Comparison of ENCODE assay signal across 8 mouse cellular contexts in the genomic region with DNA sequence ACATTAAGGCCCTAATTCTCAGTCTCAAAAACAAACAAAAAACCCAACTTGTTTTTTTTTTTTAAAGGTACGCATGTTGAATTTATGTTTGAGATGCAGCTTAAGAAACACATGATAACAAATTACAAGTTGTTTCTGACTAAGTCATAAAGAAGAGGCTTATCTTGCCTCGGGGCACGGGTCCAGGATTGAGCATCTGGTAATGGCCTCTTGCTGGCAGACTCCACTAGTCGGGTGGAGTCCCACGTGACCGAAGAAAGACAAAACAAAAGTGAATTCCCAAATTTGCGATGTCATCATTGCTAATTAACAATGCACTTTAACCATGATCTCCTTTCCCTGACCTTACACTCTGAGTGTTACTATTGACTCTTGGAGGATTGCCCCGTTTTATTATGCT. TPM values are rescaled to one million over a fixed set of nuclear protein-coding genes. Genes with fewer than 3 reads are reported as not detected.
DNase-seq lines count a peak whose midpoint lies in the region; ATAC-seq and TF ChIP-seq lines count a peak whose summit lies in the region.

No protein-coding gene starts in this region.

- no peak overlapping the region for H3K9ac ChIP-seq in heart, embryonic 11.5 days (ENCODE audit: low read depth, low read length)
- no peak overlapping the region for H3K9ac ChIP-seq in MEL (ENCODE audit: control insufficient read depth, low read depth, low read length, poor library complexity, severe bottlenecking)

- no peak for ATAC-seq in heart, embryonic 11.5 days (replicated peaks; ENCODE audit: insufficient number of reproducible peaks, low FRiP score, low TSS enrichment)

- 0 out of 2 replicates have a peak, but pooled peaks cover 3% of the 10 kb centered on the region for H3K4me1 ChIP-seq in heart, embryonic 11.5 days (ENCODE audit: control insufficient read depth, insufficient read depth, low read length)
- peaks cover 8 to 24% of the 10 kb centered on the region in 2 experiments for H3K4me1 ChIP-seq in MEL (ENCODE audit: control insufficient read depth in 1 of 2, insufficient read depth in 2 of 2, low read length in 2 of 2)

- H3K9me3 ChIP-seq in heart, embryonic 11.5 days (replicated peaks; ENCODE audit: control insufficient read depth, low read length) = no peaks in the 10 kb centered on the region
- no peaks in the 10 kb centered on the region for H3K9me3 ChIP-seq in MEL (replicated peaks; ENCODE audit: insufficient read depth, low read length)

- TF ChIP-seq EP300 in MEL (IDR thresholded peaks at IDR 0.05; ENCODE audit: low read depth in 1 of 2, low read length in 2 of 2) = peak in 1 of 2 experiments; percentile 44; a peak in 1 of 4 replicates

- TF ChIP-seq RAD21 in MEL (IDR thresholded peaks at IDR 0.05; ENCODE audit: low read depth, low read length) = no peak

- no peak for TF ChIP-seq CTCF in MEL (IDR thresholded peaks at IDR 0.05 in 2 of 3, conservative IDR thresholded peaks at IDR 0.05 in 1 of 3; ENCODE audit: control insufficient read depth in 1 of 3, insufficient read depth in 1 of 3, low read depth in 2 of 3, low read length in 3 of 3, poor library complexity in 1 of 3, severe bottlenecking in 1 of 3)

- no peak overlapping the region for H3K27ac ChIP-seq in heart, embryonic 11.5 days (ENCODE audit: low read depth, low read length)
- no peak overlapping the region for H3K27ac ChIP-seq in MEL (ENCODE audit: control insufficient read depth, low read depth, low read length)

- no peak overlapping the region for H3K4me2 ChIP-seq in heart, embryonic 11.5 days

- TF ChIP-seq POLR2A in MEL (IDR thresholded peaks at IDR 0.05; ENCODE audit: control insufficient read depth in 1 of 2, insufficient read depth in 1 of 2, low read depth in 1 of 2, low read length in 2 of 2, poor library complexity in 1 of 2) = no peak

- no peaks in the 10 kb centered on the region for H3K27me3 ChIP-seq in heart, embryonic 11.5 days (ENCODE audit: control insufficient read depth, insufficient read depth, low read length)
- H3K27me3 ChIP-seq in MEL (ENCODE audit: control insufficient read depth in 1 of 2, insufficient read depth in 2 of 2, low read length in 2 of 2) = 0 out of 4 replicates have a peak, but pooled peaks cover 0 to 2% of the 10 kb centered on the region in 2 experiments

- no peaks in the 10 kb centered on the region for H3K36me3 ChIP-seq in heart, embryonic 11.5 days (ENCODE audit: control insufficient read depth, insufficient read depth, low read length)
- peaks cover 0 to 13% of the 10 kb centered on the region in 2 experiments; a peak in 2 of 4 replicates for H3K36me3 ChIP-seq in MEL (ENCODE audit: control insufficient read depth in 1 of 2, insufficient read depth in 2 of 2, low read length in 2 of 2)

- peak; percentile 98 for DNase-seq in heart, adult 11 months
- DNase-seq in MEL (ENCODE audit: low read depth, low spot score) = peak; percentile 85
- peak; percentile 84 to 89 for DNase-seq in cerebellum, postnatal 10 days
- DNase-seq in kidney, postnatal 4 days = peak; percentile 74 to 81
- no peak for DNase-seq in frontal cortex, postnatal 36 days (ENCODE audit: low spot score in 2 of 2)
- DNase-seq in embryo, embryonic 9.5 days (ENCODE audit: extremely low spot score) = no peak
- no peak for DNase-seq in retina, embryonic 14.5 days (ENCODE audit: low spot score)

- H3K4me3 ChIP-seq in heart, embryonic 11.5 days (ENCODE audit: low read depth, low read length) = no peak overlapping the region
- H3K4me3 ChIP-seq in MEL (ENCODE audit: control insufficient read depth in 1 of 2, insufficient read depth in 1 of 2, low read depth in 2 of 2, low read length in 2 of 2) = no peak overlapping the region

- H3K79me2 ChIP-seq in MEL (ENCODE audit: control insufficient read depth, insufficient read depth, low read length, poor library complexity) = no peaks in the 10 kb centered on the region

- WGBS in heart, embryonic 11.5 days (ENCODE audit: insufficient replicate concordance) = 75% methylated on average over 8 of the region's 8 CpGs

TF ChIP-seq in MEL, 35 proteins besides CTCF, POLR2A, EP300 and RAD21:
- peak; percentile 76 for TF ChIP-seq RCOR1 (IDR thresholded peaks at IDR 0.05; ENCODE audit: low read depth, low read length)
- peak; percentile 91 for TF ChIP-seq BHLHE40 (IDR thresholded peaks at IDR 0.05; ENCODE audit: borderline replicate concordance, low read depth, low read length)
- no peak for TF ChIP-seq POLR2AphosphoS2 (IDR thresholded peaks at IDR 0.05; ENCODE audit: low read length)
- no peak for TF ChIP-seq UBTF (IDR thresholded peaks at IDR 0.05; ENCODE audit: borderline replicate concordance, insufficient read depth, low read depth, low read length)
- TF ChIP-seq CHD2 (IDR thresholded peaks at IDR 0.05; ENCODE audit: low read length) = no peak
- no peak for TF ChIP-seq MYB (IDR thresholded peaks at IDR 0.05; ENCODE audit: low read depth, low read length)
- peak; percentile 81 for TF ChIP-seq GATA1 (IDR thresholded peaks at IDR 0.05; ENCODE audit: low read depth, low read length)
- TF ChIP-seq MAX (IDR thresholded peaks at IDR 0.05; ENCODE audit: low read length) = peak; percentile 91
- TF ChIP-seq USF2 (IDR thresholded peaks at IDR 0.05; ENCODE audit: borderline replicate concordance in 1 of 2, insufficient read depth in 1 of 2, low read depth in 1 of 2, low read length in 2 of 2) = peak; percentile 29 to 74; a peak in 2 of 4 replicates
- peak; percentile 97 for TF ChIP-seq ETS1 (IDR thresholded peaks at IDR 0.05; ENCODE audit: low read depth, low read length)
- TF ChIP-seq ZMIZ1 (IDR thresholded peaks at IDR 0.05; ENCODE audit: low read depth, low read length) = no peak
- TF ChIP-seq NRF1 (IDR thresholded peaks at IDR 0.05; ENCODE audit: insufficient read depth, low read depth, low read length, poor library complexity, severe bottlenecking) = no peak
- TF ChIP-seq MYC (IDR thresholded peaks at IDR 0.05; ENCODE audit: low read depth, low read length) = peak; percentile 43; the same call in 1 of the 2 replicates
- TF ChIP-seq KAT2A (conservative IDR thresholded peaks at IDR 0.05; ENCODE audit: low read depth, low read length) = no peak
- peak; percentile 47 for TF ChIP-seq TCF12 (IDR thresholded peaks at IDR 0.05; ENCODE audit: low read depth, low read length)
- TF ChIP-seq USF1 (IDR thresholded peaks at IDR 0.05; ENCODE audit: low read depth, low read length) = peak; percentile 95
- no peak for TF ChIP-seq GABPA (IDR thresholded peaks at IDR 0.05; ENCODE audit: low read depth, low read length)
- no peak for TF ChIP-seq HCFC1 (IDR thresholded peaks at IDR 0.05; ENCODE audit: low read depth, low read length)
- peak; percentile 71 for TF ChIP-seq ZNF384 (IDR thresholded peaks at IDR 0.05; ENCODE audit: low read depth, low read length)
- peak; percentile 71; the same call in 1 of the 2 replicates for TF ChIP-seq MXI1 (IDR thresholded peaks at IDR 0.05; ENCODE audit: low read depth, low read length)
- TF ChIP-seq MAZ (IDR thresholded peaks at IDR 0.05; ENCODE audit: low read depth, low read length) = no peak
- no peak for TF ChIP-seq SMC3 (IDR thresholded peaks at IDR 0.05; ENCODE audit: low read depth, low read length)
- no peak for TF ChIP-seq MEF2A (IDR thresholded peaks at IDR 0.05; ENCODE audit: extremely low read depth, insufficient replicate concordance, low read depth, low read length, poor library complexity, severe bottlenecking)
- no peak for TF ChIP-seq E2F4 (IDR thresholded peaks at IDR 0.05; ENCODE audit: borderline replicate concordance, low read depth, low read length)
- no peak for TF ChIP-seq ZKSCAN1 (IDR thresholded peaks at IDR 0.05; ENCODE audit: low read depth, low read length)
- no peak; the same call in 1 of the 2 replicates for TF ChIP-seq MAFK (IDR thresholded peaks at IDR 0.05; ENCODE audit: borderline replicate concordance, low read depth, low read length)
- no peak for TF ChIP-seq NELFE (IDR thresholded peaks at IDR 0.05; ENCODE audit: low read depth, low read length)
- no peak for TF ChIP-seq TAL1 (IDR thresholded peaks at IDR 0.05; ENCODE audit: low read length)
- peak; percentile 74 for TF ChIP-seq SIN3A (IDR thresholded peaks at IDR 0.05; ENCODE audit: low read length)
- TF ChIP-seq TBP (IDR thresholded peaks at IDR 0.05; ENCODE audit: low read depth, low read length) = peak; percentile 60; the same call in 1 of the 2 replicates
- TF ChIP-seq ZC3H11A (IDR thresholded peaks at IDR 0.05; ENCODE audit: low read depth, low read length) = no peak
- TF ChIP-seq JUND (IDR thresholded peaks at IDR 0.05; ENCODE audit: low read depth, low read length) = no peak
- no peak for TF ChIP-seq CHD1 (IDR thresholded peaks at IDR 0.05; ENCODE audit: low read depth, low read length)
- no peak for TF ChIP-seq POLR2AphosphoS5 (IDR thresholded peaks at IDR 0.05; ENCODE audit: borderline replicate concordance, low read depth, low read length)
- TF ChIP-seq ELF1 (IDR thresholded peaks at IDR 0.05; ENCODE audit: low read depth, low read length) = no peak

RNA-seq across cellular contexts. Expression of gene Ggt5, which starts 6.8 kb away (rescaled TPM):
- polyA plus RNA-seq in heart, embryonic 11.5 days (2014; fragmentation: Nextera tagmentation; extraction: Ambion mirVana) = 2.8 and 5.0 TPM in 2 replicates
- total RNA-seq in MEL (2012; rRNA removed) = 0.03 TPM in 1 of 2 replicates, not detected in the other
- under 1 TPM in 1 of 2 experiments, not detected in 1; 0.11 TPM for polyA plus RNA-seq in MEL (2012; ENCODE audit: insufficient read depth in 1 of 2, insufficient read length in 2 of 2, low read depth in 1 of 2, low replicate concordance in 2 of 2, missing spikeins in 1 of 2)

RNA-seq across cellular contexts. Expression of gene Ggt1, which starts 34.6 kb away (rescaled TPM):
- 0.42 and 0.44 TPM in 2 replicates for polyA plus RNA-seq in heart, embryonic 11.5 days (2014; fragmentation: Nextera tagmentation; extraction: Ambion mirVana)
- 0.46 and 1.4 TPM in 2 replicates for total RNA-seq in MEL (2012; rRNA removed)
- 1 to 10 TPM in 1 of 2 experiments, not detected in 1; 3.2 TPM for polyA plus RNA-seq in MEL (2012; ENCODE audit: insufficient read depth in 1 of 2, insufficient read length in 2 of 2, low read depth in 1 of 2, low replicate concordance in 2 of 2, missing spikeins in 1 of 2)

RNA-seq across cellular contexts. Expression of gene Lrrc75b, which starts 35.9 kb away (rescaled TPM):
- polyA plus RNA-seq in heart, embryonic 11.5 days (2014; fragmentation: Nextera tagmentation; extraction: Ambion mirVana) = 0.66 and 1.0 TPM in 2 replicates
- not detected in 2 replicates for total RNA-seq in MEL (2012; rRNA removed)
- not detected for polyA plus RNA-seq in MEL (2012; ENCODE audit: insufficient read depth in 1 of 2, insufficient read length in 2 of 2, low read depth in 1 of 2, low replicate concordance in 2 of 2, missing spikeins in 1 of 2)

RNA-seq across cellular contexts. Expression of gene Susd2, which starts 47.8 kb away (rescaled TPM):
- 1.4 and 2.1 TPM in 2 replicates for polyA plus RNA-seq in heart, embryonic 11.5 days (2014; fragmentation: Nextera tagmentation; extraction: Ambion mirVana)
- 0.07 and 0.12 TPM in 2 replicates for total RNA-seq in MEL (2012; rRNA removed)
- polyA plus RNA-seq in MEL (2012; ENCODE audit: insufficient read depth in 1 of 2, insufficient read length in 2 of 2, low read depth in 1 of 2, low replicate concordance in 2 of 2, missing spikeins in 1 of 2) = under 1 TPM in 1 of 2 experiments, not detected in 1; 0.15 TPM

Comparison
In these comparisons a context has a peak if more than half of its experiments do, and no peak if none do; other contexts are left out.
1. DNase-seq: peak in heart, adult 11 months (single experiment), MEL (single experiment), cerebellum, postnatal 10 days (2 of 2) and kidney, postnatal 4 days (2 of 2); none in frontal cortex, postnatal 36 days (0 of 2), embryo, embryonic 9.5 days (single experiment) and retina, embryonic 14.5 days (single experiment).